Mouse (Mus musculus): ENCODE results near the gene Eif5b.
"Not testable (repeated sequence)": the region's sequence is repeated elsewhere in the genome, so short reads cannot be mapped to it uniquely, and the experiment has no call there.

Eif5b gene

DNA sequence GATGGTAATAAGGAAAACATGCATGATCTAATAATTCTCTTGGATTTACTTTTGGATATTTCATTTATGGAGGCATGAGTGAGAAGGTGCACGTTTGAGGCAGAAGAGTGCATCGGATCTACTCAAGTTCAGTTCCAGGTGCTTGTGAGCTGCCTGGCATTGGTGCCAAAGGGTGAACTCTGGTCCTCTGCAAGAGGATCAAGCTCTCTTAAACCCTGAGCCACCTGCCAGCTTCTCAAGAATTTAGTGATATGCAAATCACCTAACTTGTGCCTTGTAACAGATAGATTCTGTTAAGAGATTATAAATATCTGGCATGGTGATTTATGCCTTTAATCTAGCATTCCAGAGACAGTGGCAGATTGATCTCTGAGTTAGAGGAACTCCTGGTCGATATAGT, 5.2 kb downstream of the Eif5b start:
- DNase-seq (ENCODE audit: low read depth, low spot score) = no peak

DNA sequence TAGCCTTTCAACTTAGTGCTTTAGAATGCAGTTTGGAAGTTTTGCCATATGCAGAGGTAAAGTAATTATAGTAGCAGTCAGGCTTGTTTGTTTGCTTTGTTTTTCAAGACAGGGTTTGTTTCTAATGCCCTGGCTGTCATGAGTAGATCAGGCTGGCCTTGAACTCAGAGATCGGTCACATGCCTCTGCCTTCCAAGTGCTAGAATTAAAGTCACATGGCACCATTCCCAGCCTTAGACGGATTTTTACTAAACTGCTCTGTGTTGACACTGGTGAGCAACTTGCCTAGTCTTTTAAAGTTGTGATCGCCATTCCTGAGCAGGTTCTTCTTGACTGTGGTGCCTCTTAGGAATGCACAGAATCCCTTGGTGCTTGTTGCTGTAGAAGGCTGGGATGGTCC, 8.9 kb downstream of the Eif5b start:
- no peak for DNase-seq (ENCODE audit: low read depth, low spot score)

DNA sequence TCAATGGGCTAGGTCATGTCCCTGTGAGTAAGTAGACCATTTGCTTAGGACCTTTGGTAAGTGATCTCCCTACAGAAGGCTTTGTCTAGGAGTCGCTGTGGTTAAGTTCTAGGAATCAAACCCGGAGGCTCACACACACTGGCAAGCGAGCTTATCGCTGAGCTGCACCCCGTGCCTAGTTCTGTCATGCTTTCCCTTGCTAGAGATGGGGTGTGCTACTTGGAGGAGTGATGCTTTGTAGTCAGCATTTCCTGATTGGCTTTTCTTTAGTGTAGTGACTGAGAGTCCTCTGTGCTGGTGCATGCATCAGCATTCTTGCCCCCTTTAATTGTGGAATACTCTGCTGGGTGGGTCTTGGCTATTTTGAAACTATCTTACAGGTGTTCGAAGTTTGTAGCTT, 13.8 kb downstream of the Eif5b start:
- no peak for DNase-seq (ENCODE audit: low read depth, low spot score)

DNA sequence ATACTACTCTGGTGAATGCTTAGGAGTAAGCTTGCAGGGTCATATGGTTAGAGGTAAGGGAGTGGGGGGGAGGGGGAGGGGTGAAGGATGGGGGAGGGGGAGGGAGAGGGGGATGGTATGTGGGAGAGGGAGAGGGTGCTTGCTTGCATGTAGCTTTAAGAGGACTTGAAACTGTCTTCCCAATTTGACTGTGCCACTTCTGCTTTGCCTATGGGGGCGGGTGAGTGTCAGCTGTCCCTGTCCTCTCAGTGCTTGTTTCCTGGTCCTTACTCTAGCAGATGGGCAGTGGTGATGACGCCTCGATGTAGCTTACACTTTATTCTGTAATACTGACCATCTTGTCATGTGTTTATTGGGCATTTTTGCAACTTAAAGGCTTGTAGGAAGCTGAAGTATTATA, 14.3 kb downstream of the Eif5b start:
- DNase-seq (ENCODE audit: low read depth, low spot score) = no peak

DNA sequence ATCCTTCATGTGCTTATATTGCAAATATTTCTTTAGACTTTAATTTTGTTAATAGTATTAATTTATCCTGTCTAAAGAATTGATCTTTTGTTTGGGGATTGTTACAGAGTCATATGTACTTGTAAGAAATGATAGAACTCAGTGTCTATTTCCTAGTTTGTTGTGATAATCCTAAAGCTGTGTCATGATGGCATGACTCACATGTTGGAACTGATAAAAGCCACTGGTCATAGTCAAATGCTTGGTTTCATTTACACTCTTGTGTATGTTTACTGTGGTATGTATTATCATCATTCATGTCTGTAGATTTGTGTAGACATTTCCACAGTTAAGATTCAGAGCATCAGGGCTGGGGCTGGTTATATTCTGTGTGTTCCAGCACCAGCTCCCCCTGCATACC, 14.7 kb downstream of the Eif5b start:
- DNase-seq (ENCODE audit: low read depth, low spot score) = no peak

DNA sequence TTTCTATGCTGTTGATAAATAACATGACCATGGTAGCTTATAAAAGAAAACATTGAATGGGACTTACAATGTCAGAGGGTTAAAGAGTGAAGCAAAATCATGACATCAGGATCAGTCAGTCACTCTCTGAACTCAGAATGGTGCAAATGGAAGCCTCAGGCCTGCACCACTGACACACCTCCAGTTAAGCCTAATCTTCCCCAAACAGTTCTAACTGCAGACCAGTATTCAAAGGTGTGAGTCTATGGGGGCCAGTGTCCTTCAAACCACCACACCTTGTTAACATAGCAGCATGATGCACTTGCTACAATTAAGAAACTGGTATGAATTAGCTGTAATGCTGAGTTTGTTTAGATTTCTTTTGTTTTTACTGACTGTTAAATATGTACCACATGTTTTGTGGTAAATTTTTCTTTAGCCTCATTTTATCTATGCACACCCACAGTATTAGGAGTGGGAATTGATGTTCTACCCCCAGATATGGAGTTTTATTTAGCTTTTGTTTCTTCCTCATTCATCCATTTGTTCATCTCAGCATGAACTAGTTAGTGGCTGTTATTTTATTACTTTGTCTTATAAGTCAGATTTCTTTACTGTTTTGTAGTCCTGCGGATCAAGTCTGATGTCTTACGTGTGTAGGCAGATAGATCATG, 16.9 kb downstream of the Eif5b start:
- no peak for DNase-seq (ENCODE audit: low read depth, low spot score)

DNA sequence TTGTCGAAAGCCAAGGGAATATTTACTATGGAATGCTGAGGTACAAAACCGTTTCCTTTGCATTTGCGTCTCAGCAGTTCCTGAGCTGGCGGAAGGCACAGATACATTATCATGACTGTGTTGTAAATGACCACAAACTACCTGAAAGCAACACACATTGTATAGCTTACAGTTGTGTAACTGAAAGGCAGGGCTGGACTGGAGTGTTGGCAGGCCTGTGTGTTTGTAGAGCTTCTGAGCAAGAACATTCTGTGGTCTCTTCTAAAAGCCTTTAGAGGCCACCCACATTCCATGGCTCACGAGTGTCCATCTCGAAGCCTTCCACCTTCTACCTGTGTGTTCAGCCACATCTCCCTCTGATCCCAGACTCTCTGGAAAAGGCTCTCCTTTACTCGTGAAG, 29.5 kb downstream of the Eif5b start:
- DNase-seq (ENCODE audit: low read depth, low spot score) = no peak

DNA sequence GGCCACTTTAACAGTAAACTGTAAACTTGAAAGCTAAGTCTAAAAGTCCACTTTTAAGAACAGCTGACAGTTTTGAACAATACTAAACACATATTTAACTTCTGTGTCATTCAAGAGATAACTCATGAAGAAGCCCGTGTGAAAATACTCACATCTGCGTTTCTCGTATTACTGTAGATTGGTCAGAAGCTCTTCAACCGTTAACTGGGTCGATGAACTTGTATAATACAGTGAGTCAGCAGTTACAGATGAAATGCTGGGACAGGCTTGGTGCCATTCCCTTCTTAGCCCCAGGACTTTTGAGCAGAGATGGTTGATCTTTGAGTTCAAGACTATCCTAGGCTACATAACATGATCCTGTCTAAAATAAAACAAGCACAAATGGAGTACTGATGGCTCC, 33.6 kb downstream of the Eif5b start:
- no peak for DNase-seq (ENCODE audit: low read depth, low spot score)

DNA sequence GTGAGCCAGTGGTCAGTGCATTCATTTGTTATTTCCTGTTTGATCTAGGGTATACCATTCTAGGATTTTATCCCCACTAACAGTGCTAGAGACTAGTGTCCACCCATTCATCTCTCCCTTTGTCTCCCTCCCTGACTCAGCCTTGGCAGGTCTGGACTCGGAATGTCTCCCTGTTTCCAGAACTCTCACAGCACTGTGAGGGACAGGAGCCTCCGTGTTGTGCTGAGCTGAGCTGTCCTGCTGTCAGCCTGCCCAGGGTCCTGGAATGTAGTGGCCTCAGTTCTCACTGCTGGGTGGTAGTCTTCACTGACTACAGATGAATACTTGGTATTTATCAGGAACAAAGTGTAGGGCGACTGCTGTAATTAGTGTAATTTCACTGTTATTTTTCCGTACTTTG, 37.7 kb downstream of the Eif5b start:
- no peak for DNase-seq (ENCODE audit: low read depth, low spot score)

DNA sequence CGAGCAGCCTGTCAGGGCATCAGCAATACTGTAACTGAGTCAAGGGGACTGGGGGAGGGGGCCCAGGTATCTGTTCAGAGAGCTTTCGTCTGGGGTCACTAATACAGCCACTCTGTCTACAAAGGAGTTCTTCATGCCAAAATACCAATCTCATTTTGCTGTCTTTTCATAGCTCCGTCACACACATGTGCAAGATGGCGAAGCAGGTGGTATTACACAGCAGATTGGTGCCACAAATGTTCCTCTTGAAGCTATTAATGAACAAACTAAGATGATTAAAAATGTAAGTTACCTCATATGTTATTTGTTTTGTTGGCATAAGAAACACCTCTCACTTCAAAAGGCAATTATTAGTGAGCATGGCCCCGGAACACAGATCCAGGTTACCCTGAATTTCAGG, 39.6 kb downstream of the Eif5b start:
- no peak for DNase-seq (ENCODE audit: low read depth, low spot score)

DNA sequence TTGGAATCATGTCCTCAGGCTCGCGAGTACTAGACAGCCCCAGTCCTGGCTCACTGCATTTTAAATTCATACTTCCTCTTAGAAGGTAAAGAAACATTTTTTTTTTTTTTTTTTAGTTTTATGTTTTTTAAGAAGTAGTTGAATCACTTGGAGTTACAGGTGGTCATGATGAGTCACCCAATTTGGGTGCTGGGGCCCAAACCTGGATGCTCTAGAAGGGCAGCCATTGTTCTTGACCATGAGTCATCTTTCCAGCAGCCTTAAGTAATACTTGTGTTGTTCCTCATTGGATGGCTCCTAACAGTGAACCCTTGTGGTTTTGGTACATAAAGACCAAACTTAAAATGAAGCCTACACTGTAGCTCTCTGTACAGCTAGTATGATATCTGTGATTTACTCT, 41.1 kb downstream of the Eif5b start:
- DNase-seq (ENCODE audit: low read depth, low spot score) = no peak

DNA sequence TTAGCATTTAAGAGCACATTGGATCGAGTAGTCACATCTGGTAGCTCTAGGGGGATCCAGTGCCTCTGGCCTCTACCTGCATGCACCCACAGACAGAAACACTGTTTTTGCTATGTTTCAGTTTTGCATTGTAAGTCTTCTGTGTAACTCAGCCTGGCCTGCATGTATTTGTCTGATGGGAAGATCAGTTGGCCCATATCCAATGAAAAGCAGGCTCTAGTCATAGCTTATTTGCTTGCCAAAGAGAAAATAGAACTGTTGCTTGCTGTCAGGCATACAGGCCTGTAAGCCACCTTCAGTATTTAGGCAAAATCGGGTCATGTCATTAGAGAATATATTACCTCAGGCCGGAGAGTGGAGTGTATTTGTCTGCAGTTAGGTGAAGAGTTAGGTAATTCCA, 50.3 kb downstream of the Eif5b start:
- no peak for DNase-seq (ENCODE audit: low read depth, low spot score)

DNA sequence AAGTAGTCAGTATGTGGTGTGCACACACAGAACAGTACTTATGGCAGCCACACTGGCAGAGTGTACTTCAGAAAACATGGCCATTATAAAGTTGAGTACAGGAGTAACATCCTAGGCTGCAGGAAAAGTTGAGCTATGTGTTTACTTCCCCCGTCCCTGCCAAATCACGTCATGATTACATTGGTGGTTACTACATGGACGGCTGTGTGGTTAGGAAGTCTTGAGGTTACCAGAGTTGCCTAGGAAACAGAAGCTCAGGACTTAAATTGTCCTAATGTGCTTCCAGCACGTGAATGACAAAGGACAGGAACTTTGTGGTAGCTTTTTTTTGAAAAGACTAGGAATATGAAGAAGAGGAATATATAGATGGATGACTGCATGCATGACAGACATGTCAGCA, 51.8 kb downstream of the Eif5b start:
- no peak for DNase-seq (ENCODE audit: low read depth, low spot score)

DNA sequence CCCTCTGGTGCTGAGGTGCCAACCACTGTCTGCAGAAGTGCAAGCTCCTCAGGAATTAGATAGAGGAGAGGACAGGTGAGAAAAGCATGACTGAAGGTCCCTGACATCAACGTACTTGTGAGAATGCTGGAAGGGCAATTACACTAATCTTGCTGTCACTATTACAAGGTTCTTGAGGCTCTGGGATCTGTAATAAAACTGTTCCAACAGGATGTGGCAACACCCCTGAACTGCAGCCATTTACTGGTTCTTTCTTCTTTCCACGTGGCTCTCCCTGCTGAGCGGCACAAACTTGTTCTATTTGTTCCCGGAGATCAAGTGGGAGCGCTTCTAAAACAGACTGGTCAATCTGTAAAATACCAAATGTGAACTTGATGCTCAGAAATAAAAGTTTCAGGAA, 57.4 kb downstream of the Eif5b start:
- DNase-seq (ENCODE audit: low read depth, low spot score) = no peak

DNA sequence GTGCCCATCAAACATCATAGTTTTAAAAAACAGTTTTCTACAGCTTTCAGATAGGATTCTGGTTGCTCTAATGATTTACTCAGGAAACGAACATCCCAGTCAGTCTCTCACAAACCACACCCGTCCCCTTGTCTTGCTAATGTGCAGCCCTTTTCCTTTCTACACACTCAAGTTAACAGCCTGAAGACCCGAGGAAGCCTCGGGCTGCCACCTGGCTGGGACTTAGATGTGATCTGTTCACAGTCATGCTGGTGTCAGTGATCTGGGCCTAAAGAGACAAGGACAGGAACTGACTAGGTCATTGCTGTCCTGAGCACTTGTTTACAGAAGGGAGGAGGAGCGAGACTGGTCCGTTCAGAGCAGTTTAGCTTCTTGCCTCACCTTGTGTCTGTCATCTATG, 60.6 kb downstream of the Eif5b start:
- no peak for DNase-seq (ENCODE audit: low read depth, low spot score)

DNA sequence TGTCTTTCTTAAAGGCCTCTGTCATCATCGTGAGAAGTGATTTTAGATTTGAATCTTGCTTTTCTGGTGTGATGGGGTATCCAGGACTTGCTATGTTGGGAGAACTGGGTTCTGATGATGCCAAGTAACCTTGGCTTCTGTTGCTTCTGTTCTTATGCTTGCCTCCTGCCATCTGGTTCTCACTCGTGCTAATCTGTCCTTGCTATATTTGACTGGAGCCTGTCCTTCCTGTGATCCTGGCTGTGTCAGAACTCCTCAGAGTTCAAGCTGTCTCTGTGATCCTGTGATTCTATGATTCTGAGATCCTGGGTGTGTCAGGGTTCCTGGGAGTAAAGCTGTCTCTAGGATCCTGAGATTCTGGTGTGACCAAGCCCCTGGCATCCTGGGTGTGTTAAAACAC, 64.3 kb downstream of the Eif5b start:
- not testable (repeated sequence) for DNase-seq (ENCODE audit: low read depth, low spot score)

DNA sequence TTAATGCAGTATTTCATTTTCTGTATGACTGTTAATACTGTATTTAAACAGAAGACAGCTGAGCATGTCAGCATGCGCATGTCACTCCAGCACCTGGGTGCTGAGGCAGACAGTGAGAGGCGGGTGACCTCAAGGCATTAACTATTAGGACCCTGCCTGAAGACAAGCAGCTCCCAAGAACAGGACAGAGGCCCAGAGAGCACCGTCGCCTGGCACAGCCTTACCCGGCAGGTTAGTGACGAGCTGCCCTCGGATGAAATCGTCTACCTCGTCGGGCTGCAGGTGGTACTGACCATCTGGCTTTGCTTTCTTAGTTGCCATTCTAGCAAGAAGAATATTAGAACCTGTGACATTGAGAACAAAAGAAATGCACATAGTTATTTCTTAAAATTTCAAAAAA, 69.5 kb downstream of the Eif5b start:
- no peak for DNase-seq (ENCODE audit: low read depth, low spot score)

DNA sequence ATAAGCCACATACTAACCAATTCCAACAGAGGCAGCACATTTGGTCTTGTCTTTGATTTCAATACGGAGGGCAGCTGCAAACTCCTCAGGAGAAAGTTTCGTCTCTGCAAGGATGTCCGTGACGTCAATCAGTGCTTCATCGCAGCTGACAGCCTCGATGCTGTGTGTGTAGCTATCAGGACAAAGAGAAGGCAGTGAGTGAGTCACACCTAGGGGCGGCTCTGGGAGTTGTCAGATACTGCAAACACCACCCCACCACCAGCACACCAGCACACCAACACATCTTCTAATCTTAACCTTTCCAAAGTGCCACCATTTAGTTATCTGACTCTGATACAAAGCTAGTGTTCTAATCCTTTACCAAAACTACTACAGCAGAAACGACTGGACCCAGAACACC, 73.5 kb downstream of the Eif5b start:
- no peak for DNase-seq (ENCODE audit: low read depth, low spot score)

DNA sequence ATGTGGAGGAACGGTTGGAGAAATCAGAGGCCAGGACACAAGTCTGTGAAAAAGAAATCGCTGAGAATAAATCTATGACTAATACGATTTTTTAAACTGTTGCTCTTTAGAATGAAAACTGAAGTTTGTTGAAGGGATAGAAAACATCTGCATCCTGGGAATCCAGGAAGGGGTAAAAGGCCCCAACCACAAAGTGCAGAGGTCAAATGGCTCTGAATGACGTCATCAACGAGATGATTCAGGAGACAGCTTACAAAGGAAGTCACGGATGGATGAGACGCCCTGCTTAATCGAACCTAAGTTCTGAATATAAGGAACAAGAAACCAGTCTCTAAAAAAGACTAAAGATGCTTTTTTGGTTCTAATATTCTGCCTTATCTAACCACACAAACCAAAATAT, 83.5 kb downstream of the Eif5b start:
- no peak for DNase-seq (ENCODE audit: low read depth, low spot score)

DNA sequence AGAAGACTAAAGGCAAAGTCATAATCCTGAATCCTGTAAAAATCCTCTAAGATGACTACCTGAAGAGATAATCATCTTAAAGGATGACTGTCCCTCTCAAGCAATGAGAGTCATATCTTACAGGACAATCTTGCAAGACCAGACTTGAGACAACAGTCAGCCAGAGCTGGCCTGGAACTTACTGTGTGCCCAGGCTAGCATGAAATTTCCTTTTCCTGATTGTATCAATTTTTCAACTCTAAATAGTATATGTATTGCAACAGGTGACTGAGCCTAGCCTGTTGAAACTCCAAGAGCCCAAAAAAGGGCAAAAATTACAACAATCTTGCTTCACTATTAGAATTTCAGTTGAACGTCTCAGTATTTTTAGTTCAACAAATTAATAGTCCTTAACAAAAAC, 105.4 kb downstream of the Eif5b start:
- DNase-seq (ENCODE audit: low read depth, low spot score) = no peak

DNA sequence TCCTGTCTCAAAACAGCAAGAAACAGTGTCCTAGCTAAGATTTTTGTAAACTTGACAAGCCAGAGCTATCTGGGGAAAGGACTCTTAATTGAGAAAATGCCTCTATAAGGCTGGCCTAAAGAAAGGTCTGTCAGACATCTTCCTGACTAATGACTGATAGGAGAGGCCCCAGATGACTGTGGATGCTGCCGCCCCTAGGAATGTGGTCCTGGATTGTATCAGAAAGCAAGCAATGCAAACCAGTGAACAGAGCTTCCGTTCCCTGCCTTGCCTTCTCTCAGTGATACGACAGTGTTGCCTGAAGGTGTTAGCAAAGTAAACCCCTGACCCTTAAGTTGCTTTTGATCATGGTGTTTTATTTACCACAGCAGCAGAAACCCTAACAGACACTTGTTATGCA, 106.0 kb downstream of the Eif5b start:
- DNase-seq (ENCODE audit: low read depth, low spot score) = no peak

All from forelimb bud, embryonic 11.5 days (tissue).